In the genomic region with DNA sequence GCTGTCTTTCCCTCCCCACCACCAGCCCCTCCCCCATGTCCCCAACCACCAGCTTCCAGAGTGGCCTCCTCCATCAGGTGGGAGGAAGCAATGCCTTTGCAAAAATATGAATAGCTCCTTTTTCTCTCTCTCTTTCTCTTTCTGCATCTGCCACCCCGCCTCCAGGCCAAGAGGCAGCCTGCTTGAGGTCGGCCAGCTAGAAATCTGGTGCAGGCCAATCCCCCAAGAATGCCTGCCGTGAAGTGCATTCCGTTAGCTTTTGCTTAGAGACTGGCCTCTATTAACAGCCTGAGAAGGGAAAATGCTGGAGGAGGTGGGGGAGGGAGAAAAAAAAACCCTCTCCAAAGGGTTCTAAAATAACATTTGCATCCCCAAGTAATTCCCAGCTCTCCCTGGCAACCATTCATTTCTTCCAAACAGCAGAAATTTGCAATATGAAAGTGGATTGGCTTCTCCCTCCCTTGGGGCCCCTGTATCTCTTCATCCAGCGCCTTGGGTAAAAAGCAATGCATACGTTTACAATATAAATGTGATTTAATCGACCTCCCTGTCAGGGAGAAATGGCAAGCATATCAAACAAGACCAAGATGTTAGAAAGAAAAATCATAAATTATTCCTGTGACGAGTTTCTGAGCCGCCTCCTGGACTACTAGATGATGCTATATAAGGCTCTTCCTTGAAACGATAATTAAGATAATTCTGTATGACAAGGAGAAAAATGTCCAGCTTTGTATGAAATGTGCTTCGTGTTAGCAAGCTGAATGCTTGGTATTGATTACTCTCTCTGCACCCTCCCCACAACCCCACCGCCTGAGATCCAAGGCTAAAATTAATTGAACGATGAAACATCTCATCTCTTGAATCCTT, we compare ENCODE assay signal across 7 mouse cellular contexts.
A peak's percentile ranks its signal among the peaks of the same experiment; 100 is the strongest.
DNase-seq lines count a peak whose midpoint lies in the region; ATAC-seq lines count a peak whose summit lies in the region.

No protein-coding gene starts in this region.

- no peaks in the 10 kb centered on the region for H3K27me3 ChIP-seq in midbrain, embryonic 14.5 days (ENCODE audit: control insufficient read depth, insufficient read depth, low read length)

- peak; percentile 37 for DNase-seq in MN1 (ENCODE audit: low spot score)
- peak; percentile 70 for DNase-seq in brain, adult 2 months (ENCODE audit: low read depth, low spot score)
- DNase-seq in forelimb bud, embryonic 11.5 days (ENCODE audit: low read depth, low spot score) = peak; percentile 60
- DNase-seq in midbrain, embryonic 14.5 days = peak; percentile 87
- no peak for DNase-seq in thymus, postnatal 0 days (ENCODE audit: low spot score)
- DNase-seq in T-cell, adult 2 months (ENCODE audit: low spot score) = no peak
- DNase-seq in ovary, postnatal 10 days (ENCODE audit: low spot score) = no peak

- H3K27ac ChIP-seq in midbrain, embryonic 14.5 days (replicated peaks; ENCODE audit: low read depth, low read length) = peak overlapping the region; percentile 91

- no peaks in the 10 kb centered on the region for H3K9me3 ChIP-seq in midbrain, embryonic 14.5 days (ENCODE audit: control insufficient read depth, low read length)

- WGBS in midbrain, embryonic 14.5 days = 3% methylated on average over 13 of the region's 13 CpGs

- H3K4me1 ChIP-seq in midbrain, embryonic 14.5 days (ENCODE audit: control insufficient read depth, insufficient read depth, low read length) = peaks cover 49% of the 10 kb centered on the region

- no peak overlapping the region for H3K4me3 ChIP-seq in midbrain, embryonic 14.5 days (replicated peaks; ENCODE audit: low read depth, low read length)

- H3K36me3 ChIP-seq in midbrain, embryonic 14.5 days (ENCODE audit: control insufficient read depth, insufficient read depth, low read length) = no peaks in the 10 kb centered on the region

- peak overlapping the region; percentile 35 for H3K4me2 ChIP-seq in midbrain, embryonic 14.5 days (ENCODE audit: low read length)

- peak overlapping the region; percentile 25; the same call in 1 of the 2 replicates for H3K9ac ChIP-seq in midbrain, embryonic 14.5 days (replicated peaks; ENCODE audit: low read length)

- peak; percentile 51; the same call in 1 of the 2 replicates for ATAC-seq in midbrain, embryonic 14.5 days (ENCODE audit: low FRiP score, low TSS enrichment)

Comparison
In these comparisons a context has a peak if more than half of its experiments do, and no peak if none do; other contexts are left out.
1. DNase-seq: peak in MN1 (single experiment), brain, adult 2 months (single experiment), forelimb bud, embryonic 11.5 days (single experiment) and midbrain, embryonic 14.5 days (single experiment); none in thymus, postnatal 0 days (single experiment), T-cell, adult 2 months (single experiment) and ovary, postnatal 10 days (single experiment).